Mouse (Mus musculus) lung, postnatal 10 days (tissue): ENCODE data around the gene Olfr288.
A peak's percentile ranks its signal among the peaks of the same experiment; 100 is the strongest.

Experiments
- DNase-seq: peaks from one replicate; pipeline ENCODE4 v3.0.0; 2021

Gene Olfr288

GRCm38 (mm10) chr15:98165525-98165924 lies 29.8 kb downstream of the Olfr288 start, which contains the start of gene Asb8:
Gene Asb8 (minus strand): TSS chr15:98165625.
- no peak for DNase-seq

DNA sequence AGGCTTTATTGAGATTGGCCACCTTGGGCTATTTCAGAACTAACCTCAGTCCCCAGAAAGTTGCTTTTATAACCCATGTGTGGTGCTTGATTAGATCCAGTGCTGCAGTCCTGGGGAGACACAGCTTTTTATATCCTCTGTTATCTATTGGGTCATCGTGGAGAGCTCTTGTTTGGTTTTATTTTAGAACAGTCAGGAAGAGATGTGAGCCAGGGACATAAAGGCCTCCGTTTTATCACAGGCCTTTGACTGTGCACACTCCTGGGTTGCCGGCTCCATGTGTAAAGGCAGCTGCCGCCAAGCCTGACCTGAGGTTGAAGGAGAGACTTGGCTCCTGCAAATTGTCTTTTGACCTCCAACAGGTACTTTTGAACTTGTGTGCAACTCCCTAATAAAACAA lies 32.8 kb downstream of the Olfr288 start:
- DNase-seq = no peak

DNA sequence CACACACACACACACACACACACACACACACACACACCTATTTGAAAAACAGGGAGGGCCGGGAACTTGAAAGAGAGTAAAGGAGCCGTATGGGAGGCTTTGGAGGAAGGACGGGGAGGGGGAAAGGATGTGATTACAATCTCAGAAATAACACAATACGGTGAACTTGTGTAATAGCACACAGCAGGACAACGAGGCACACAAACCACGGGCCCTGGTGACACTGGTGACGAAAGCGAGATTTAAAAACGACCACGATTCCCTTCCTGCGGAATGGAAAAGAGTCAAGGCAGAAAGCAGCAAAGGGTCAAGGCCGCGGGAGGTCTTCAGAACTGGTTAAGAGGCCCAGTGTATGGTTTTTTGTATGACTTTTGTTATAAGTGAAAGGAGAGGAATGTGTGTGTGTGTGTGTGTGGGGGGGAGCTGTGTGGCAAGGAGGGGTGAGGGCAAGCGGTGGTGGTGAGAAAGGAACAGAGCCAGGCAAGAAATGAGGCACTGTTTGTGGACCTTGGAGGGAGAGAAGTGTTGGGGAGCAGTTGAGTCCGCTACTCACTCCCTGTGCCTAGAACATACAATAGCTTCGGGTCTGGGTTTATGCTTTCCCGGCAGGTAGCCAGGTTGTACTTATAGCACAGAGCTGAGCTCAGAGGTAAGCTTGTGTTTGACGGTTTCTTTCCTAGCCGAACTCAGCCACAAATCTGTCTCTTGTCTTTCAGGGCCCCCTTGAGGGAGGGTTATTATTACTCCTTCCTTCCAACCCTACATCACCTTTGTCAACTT lies 34.1 kb downstream of the Olfr288 start:
- no peak for DNase-seq

- no peak for DNase-seq
Observed at GRCm38 (mm10) chr15:98157253-98157652, 38.1 kb downstream of the Olfr288 start.

GRCm38 (mm10) chr15:98155944-98156343 lies 39.4 kb downstream of the Olfr288 start:
- no peak for DNase-seq

DNA sequence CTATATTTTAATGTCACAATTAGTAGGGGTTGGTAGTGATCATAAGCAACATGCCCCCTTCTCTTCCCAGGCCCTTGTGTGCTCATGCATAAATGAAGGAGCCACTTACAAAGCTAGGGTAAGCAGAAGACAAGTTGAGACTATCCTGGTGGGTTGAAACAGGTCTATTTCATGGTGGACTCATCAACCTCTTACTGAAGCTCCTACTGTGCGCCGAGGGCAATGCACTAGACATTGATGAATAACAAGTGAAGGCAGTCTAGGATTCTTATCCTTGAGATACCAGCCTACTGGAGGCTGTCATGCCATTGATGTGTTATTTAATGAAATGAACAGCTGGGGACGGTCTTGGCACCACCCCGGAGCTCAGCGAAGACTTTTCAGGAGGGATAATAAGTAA lies 40.1 kb downstream of the Olfr288 start:
- no peak for DNase-seq

GRCm38 (mm10) chr15:98154631-98155030 lies 40.7 kb downstream of the Olfr288 start:
- DNase-seq = no peak

DNA sequence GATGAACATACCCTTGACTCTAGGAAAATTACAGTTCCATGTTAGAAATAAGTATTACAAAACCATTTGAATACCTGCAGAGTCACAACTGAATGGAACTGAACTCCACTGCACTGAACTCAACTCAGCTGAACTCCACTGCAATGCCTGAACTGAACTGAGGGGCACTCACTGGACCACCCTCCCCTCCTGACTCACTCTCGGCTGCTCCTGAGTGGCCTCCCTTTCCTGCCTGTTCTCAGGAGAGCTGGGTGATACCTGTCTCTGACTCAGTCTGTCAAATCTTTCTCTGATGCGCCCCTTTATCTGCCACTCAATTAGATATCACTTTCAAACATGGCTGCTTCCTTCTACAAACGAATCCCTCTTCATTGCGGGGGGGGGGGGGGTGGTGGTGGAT lies 41.2 kb downstream of the Olfr288 start:
- no peak for DNase-seq

DNA sequence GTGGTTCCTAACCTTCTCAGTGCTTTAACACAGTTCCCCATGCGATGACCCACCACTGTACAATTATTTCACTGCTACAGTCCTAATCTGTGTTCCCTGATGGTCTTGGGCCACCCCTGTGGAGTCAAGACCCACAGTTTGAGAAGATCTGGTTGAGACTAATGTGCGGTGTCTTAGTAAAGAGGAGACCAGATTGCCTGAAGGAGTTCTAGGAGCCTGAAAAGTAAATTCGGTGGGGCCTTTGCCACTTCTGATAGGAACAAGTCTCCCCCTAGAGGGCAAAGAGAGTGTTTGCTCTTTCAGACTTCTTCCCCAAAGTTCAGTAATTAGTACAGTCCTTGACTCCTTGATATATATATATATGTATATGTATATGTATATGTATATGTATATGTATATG lies 41.7 kb downstream of the Olfr288 start:
- DNase-seq = peak; percentile 51

DNA sequence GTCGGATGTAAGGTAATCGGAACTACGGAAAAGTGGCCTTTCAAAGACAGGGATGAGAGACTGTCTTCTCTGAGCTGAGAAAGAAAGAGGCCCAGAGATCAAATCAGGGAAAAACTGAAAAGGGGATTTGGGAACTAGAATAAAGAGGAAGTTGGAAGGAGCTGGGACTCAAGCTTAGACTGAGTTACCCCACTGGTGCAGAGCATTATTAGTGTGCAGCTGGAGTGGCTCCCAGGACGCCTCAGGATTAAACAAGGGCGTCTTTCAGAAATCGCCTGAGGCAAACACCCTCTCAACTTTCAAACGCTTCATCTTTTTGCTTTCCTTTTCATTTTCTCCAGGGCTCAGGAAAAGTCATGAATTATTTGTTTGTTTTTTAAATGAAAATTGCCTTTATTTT lies 42.4 kb downstream of the Olfr288 start:
- DNase-seq = peak; percentile 60

DNA sequence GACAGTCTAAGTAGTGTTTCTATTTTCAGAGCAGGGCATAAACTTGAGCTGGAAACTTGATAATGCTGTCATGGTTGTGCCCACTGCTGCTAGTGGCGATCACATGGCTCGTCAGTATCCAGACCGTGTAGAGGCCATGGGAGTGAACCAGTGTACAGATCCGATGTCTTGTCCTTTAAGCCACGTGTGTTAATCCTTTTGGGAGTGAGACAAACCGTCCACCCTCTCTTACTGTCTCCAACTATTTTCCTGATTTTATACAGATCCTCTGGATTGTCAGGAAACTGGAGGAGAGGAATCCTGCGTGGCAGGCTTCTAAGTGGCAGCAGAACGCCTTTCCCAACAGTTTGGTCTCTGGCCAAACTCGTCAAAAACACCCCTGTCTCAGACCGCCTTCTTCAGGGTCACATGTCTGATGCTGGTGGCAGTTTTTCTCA lies 46.2 kb downstream of the Olfr288 start:
- DNase-seq = peak; percentile 46

- no peak for DNase-seq
Observed at GRCm38 (mm10) chr15:98148356-98148755, 47.0 kb downstream of the Olfr288 start.

- peak; percentile 96 for DNase-seq
Observed at GRCm38 (mm10) chr15:98145559-98146181, 49.7 kb downstream of the Olfr288 start.

- peak; percentile 53 for DNase-seq
Observed at GRCm38 (mm10) chr15:98144861-98145507, 50.4 kb downstream of the Olfr288 start.

- DNase-seq = no peak
Observed at GRCm38 (mm10) chr15:98142515-98142914, 52.8 kb downstream of the Olfr288 start.

DNA sequence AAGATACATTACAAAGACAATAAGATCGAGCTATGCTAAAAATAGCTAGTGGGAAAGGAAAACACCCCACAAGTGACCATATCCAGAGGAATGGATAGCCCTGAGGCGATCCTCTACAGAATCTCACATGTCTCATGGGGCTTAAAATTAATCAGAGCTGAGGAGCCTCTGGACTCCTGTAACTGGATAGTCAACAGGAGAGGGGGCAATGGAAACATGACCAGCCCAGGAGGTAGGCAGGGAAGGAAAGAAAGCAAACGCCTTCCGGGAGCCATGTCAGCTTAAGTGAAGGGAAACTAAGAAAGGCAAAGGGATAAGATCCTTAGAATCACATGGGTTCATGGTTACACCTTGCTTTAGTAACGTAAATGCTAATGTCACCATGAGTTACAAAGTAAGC lies 54.5 kb downstream of the Olfr288 start:
- no peak for DNase-seq

- DNase-seq = no peak
Observed at GRCm38 (mm10) chr15:98139763-98140162, 55.6 kb downstream of the Olfr288 start.

- no peak for DNase-seq
Observed at GRCm38 (mm10) chr15:98136871-98137270, 58.5 kb downstream of the Olfr288 start.
